Mouse (Mus musculus) CH12.LX (cell line): ENCODE measurements around the gene Ifitm5. TPM values are rescaled to one million over a fixed set of nuclear protein-coding genes. Genes with fewer than 3 reads are reported as not detected.

Experiments used
- DNase-seq: peaks from one replicate; pipeline ENCODE4 v3.0.0-alpha.2; 2013; ENCODE audit errors: extremely low read depth
- H3K27ac ChIP-seq: 2 replicates; pipeline ENCODE4 v1.5.1; 2012; ENCODE audit warnings: low read depth, mild to moderate bottlenecking, control low read depth, moderate library complexity; ENCODE audit not compliant: insufficient read depth
- H3K27me3 ChIP-seq: replicated peaks from 2 replicates; pipeline ENCODE3; 2012; ENCODE audit warnings: inconsistent platforms
- H3K36me3 ChIP-seq, 2 experiments: replicated peaks in 1 of 2; 2 replicates each; pipeline versions ENCODE3 to v1.6.1; 2012; ENCODE audit warnings: inconsistent platforms in 1 of 2, low read length in 1 of 2, mild to moderate bottlenecking in 1 of 2, mixed read lengths in 1 of 2, moderate library complexity in 1 of 2; ENCODE audit not compliant: control insufficient read depth in 1 of 2, insufficient read depth in 1 of 2
- H3K4me1 ChIP-seq, 2 experiments: 2 replicates each; pipeline ENCODE4 v1.6.1; 2012; ENCODE audit warnings: inconsistent platforms in 1 of 2, moderate library complexity in 1 of 2; ENCODE audit not compliant: insufficient read depth in 2 of 2, control insufficient read depth in 1 of 2
- H3K4me2 ChIP-seq: 2 replicates; pipeline ENCODE4 v1.6.1; 2012; ENCODE audit warnings: low read depth, mild to moderate bottlenecking, control low read depth; ENCODE audit not compliant: poor library complexity, insufficient read depth, severe bottlenecking
- H3K4me3 ChIP-seq, 3 experiments: fragments of 150-350 bp in 1 of 3; sonication (generic) in 1 of 3; replicated peaks in 1 of 3; 2 replicates each; pipeline versions ENCODE3 to v1.5.1; 2011 to 2012; ENCODE audit warnings: low read depth in 2 of 3, low read length in 2 of 3, mild to moderate bottlenecking in 2 of 3, moderate library complexity in 2 of 3, control low read depth in 1 of 3, improper control_type of control experiment in 1 of 3, inconsistent platforms in 1 of 3, mixed read lengths in 1 of 3; ENCODE audit not compliant: poor library complexity in 1 of 3
- H3K79me2 ChIP-seq: replicated peaks from 2 replicates; pipeline ENCODE4 v1.6.1; 2012; ENCODE audit warnings: mild to moderate bottlenecking, moderate library complexity; ENCODE audit not compliant: control insufficient read depth, poor library complexity, insufficient read depth, severe bottlenecking; ENCODE audit errors: extremely low read depth
- H3K9ac ChIP-seq: 2 replicates; pipeline ENCODE4 v1.6.1; 2012; ENCODE audit warnings: low read depth, mild to moderate bottlenecking, control low read depth, moderate library complexity; ENCODE audit not compliant: insufficient read depth
- H3K9me3 ChIP-seq: replicated peaks from 2 replicates; pipeline ENCODE3; 2012; ENCODE audit warnings: low read length, inconsistent platforms, mixed read lengths
- CTCF ChIP-seq, 2 experiments: IDR thresholded peaks in 1 of 2; conservative IDR thresholded peaks in 1 of 2; 2 replicates each; pipeline ENCODE4 v1.5.1; 2011 to 2012; ENCODE audit warnings: low read depth in 2 of 2, low read length in 2 of 2, improper control_type of control experiment in 1 of 2, inconsistent platforms in 1 of 2, mild to moderate bottlenecking in 1 of 2, moderate library complexity in 1 of 2
- ELF1 ChIP-seq: IDR thresholded peaks from 2 replicates; pipeline ENCODE4 v1.6.1; 2014; ENCODE audit warnings: low read depth, mild to moderate bottlenecking, inconsistent platforms, low read length, improper control_type of control experiment
- EP300 ChIP-seq: IDR thresholded peaks from 2 replicates; pipeline ENCODE4 v1.6.1; 2011; ENCODE audit warnings: low read length, improper control_type of control experiment
- ETS1 ChIP-seq: conservative IDR thresholded peaks from 2 replicates; pipeline ENCODE4 v1.6.1; 2012; ENCODE audit warnings: low read depth, mild to moderate bottlenecking, inconsistent platforms, low read length, improper control_type of control experiment, moderate library complexity
- HCFC1 ChIP-seq: IDR thresholded peaks from 2 replicates; pipeline ENCODE4 v1.6.1; 2012; ENCODE audit warnings: low read depth, mild to moderate bottlenecking, inconsistent platforms, low read length, improper control_type of control experiment
- IRF4 ChIP-seq: IDR thresholded peaks from 2 replicates; pipeline ENCODE4 v1.6.1; 2014; ENCODE audit warnings: low read depth, mild to moderate bottlenecking, inconsistent platforms, low read length, improper control_type of control experiment
- JUN ChIP-seq: IDR thresholded peaks from 2 replicates; pipeline ENCODE4 v1.6.1; 2011; ENCODE audit warnings: low read depth, mild to moderate bottlenecking, low read length, improper control_type of control experiment, moderate library complexity; ENCODE audit not compliant: insufficient read depth
- JUND ChIP-seq: conservative IDR thresholded peaks from 2 replicates; pipeline ENCODE4 v1.6.1; 2011; ENCODE audit warnings: low read depth, low read length, improper control_type of control experiment
- MAFK ChIP-seq: IDR thresholded peaks from 2 replicates; pipeline ENCODE4 v1.6.1; 2011; ENCODE audit warnings: low read length, improper control_type of control experiment; ENCODE audit not compliant: insufficient replicate concordance
- MAZ ChIP-seq: IDR thresholded peaks from 2 replicates; pipeline ENCODE4 v1.6.1; 2012; ENCODE audit warnings: low read depth, mild to moderate bottlenecking, inconsistent platforms, low read length, improper control_type of control experiment, moderate library complexity
- MYC ChIP-seq: IDR thresholded peaks from 2 replicates; pipeline ENCODE4 v1.6.1; 2011; ENCODE audit warnings: low read depth, mild to moderate bottlenecking, improper control_type of control experiment, low read length
- PAX5 ChIP-seq: IDR thresholded peaks from 2 replicates; pipeline ENCODE4 v1.6.1; 2012; ENCODE audit warnings: low read length, inconsistent platforms, mixed read lengths
- POLR2AphosphoS2 ChIP-seq: IDR thresholded peaks from 2 replicates; pipeline ENCODE4 v1.6.1; 2011; ENCODE audit warnings: low read depth, low read length, improper control_type of control experiment
- SIN3A ChIP-seq: IDR thresholded peaks from 2 replicates; pipeline ENCODE4 v1.6.1; 2012; ENCODE audit warnings: low read length, improper control_type of control experiment, inconsistent platforms
- SMC3 ChIP-seq: IDR thresholded peaks from 2 replicates; pipeline ENCODE4 v1.6.1; 2011; ENCODE audit warnings: low read depth, low read length, improper control_type of control experiment
- TCF12 ChIP-seq: IDR thresholded peaks from 2 replicates; pipeline ENCODE4 v1.6.1; 2014; ENCODE audit warnings: low read depth, mild to moderate bottlenecking, inconsistent platforms, low read length, improper control_type of control experiment
- UBTF ChIP-seq: IDR thresholded peaks from 2 replicates; pipeline ENCODE4 v1.6.1; 2012; ENCODE audit warnings: low read depth, mild to moderate bottlenecking, inconsistent platforms, low read length, improper control_type of control experiment, moderate library complexity
- USF1 ChIP-seq: IDR thresholded peaks from 2 replicates; pipeline ENCODE4 v1.6.1; 2014; ENCODE audit warnings: low read depth, mild to moderate bottlenecking, inconsistent platforms, low read length, improper control_type of control experiment
- ZC3H11A ChIP-seq: IDR thresholded peaks from 2 replicates; pipeline ENCODE4 v1.6.1; 2012; ENCODE audit warnings: low read depth, mild to moderate bottlenecking, inconsistent platforms, low read length, improper control_type of control experiment
- ZNF384 ChIP-seq: IDR thresholded peaks from 2 replicates; pipeline ENCODE4 v1.6.1; 2012; ENCODE audit warnings: low read depth, low read length, improper control_type of control experiment, inconsistent platforms
- dilution Hi-C: fragments of 300-500 bp; cut with MboI; formaldehyde crosslinking; loops from 2 replicates; pipeline ENCODE4 v1.14.3; 2020; ENCODE audit warnings: low sequenced_read_pairs; ENCODE audit not compliant: extremely low pct_unique_long_range_greater_than_20kb, extremely low pct_ligation_motif_present
- in situ Hi-C: fragments of 300-500 bp; cut with MboI; formaldehyde crosslinking; loops from 3 replicates; pipeline ENCODE4 v1.14.3; 2019; ENCODE audit warnings: low sequenced_read_pairs, low pct_ligation_motif_present, low pct_unique_long_range_greater_than_20kb, mixed read lengths
- polyA plus RNA-seq: library from polyadenylated mRNA; unstranded; fragments of >175 nt; gene quantifications from 2 replicates; pipeline ENCODE4 v1.2.1, GENCODE M21; 2012; ENCODE audit warnings: low read depth; ENCODE audit not compliant: insufficient read length
- total RNA-seq, 2 experiments: library from RNA; depleted of rRNA; stranded (reverse); fragments of 300-350 nt in 1 of 2; fragments of >200 nt in 1 of 2; gene quantifications; 2 replicates each; pipeline ENCODE4 v1.2.3; 2012 to 2014

Ifitm5 gene
- total and polyA plus RNA-seq, 3 experiments = 0.68 to 0.71 TPM; not detected in 1

DNA sequence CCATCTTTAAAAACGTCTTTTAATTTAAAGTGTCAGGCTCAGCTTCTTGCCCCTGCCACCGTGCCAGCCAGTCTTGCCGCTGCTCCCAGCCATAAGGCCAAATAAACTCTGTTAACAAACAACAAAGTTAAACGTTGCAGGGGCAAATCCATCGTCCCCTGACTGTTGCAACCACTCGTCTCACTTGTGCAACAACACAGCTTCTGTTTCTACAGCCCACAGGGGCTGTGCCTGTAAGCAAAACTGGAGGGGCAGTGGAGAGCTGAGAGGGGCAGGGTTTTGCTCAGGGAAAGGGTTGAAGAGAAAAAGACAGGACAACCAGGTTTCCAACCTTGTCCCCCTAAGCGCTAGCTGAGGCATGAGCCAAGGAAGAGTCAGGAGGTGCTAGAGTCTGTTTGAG is 41.9 kb downstream of the Ifitm5 start:
- Histone ChIP-seq H3K4me2 (no peak overlapping the region), H3K4me3 (no peak overlapping the region), H3K79me2 (no peaks in the 10 kb centered on the region), H3K9me3 (no peaks in the 10 kb centered on the region), H3K27ac (no peak overlapping the region), H3K9ac (no peak overlapping the region), H3K36me3 (no peaks in the 10 kb centered on the region), H3K27me3 (peaks cover 5% of the 10 kb centered on the region), H3K4me1 (peaks cover 2 to 13% of the 10 kb centered on the region in 2 experiments; a peak in 3 of 4 replicates)
- TF ChIP-seq PAX5 = no peak
- no peak for TF ChIP-seq JUN
- TF ChIP-seq MAZ = no peak
- TF ChIP-seq POLR2AphosphoS2 = no peak
- TF ChIP-seq MYC = no peak
- no peak for TF ChIP-seq JUND
- no peak for TF ChIP-seq EP300
- no peak for TF ChIP-seq SMC3
- no peak for TF ChIP-seq MAFK
- TF ChIP-seq TCF12 = no peak
- TF ChIP-seq SIN3A = no peak
- TF ChIP-seq IRF4 = no peak
- TF ChIP-seq UBTF = no peak
- no peak for TF ChIP-seq USF1
- no peak for TF ChIP-seq ZC3H11A
- TF ChIP-seq ETS1 = no peak
- TF ChIP-seq ELF1 = no peak
- TF ChIP-seq ZNF384 = no peak
- dilution Hi-C loops = no loop called here
- in situ Hi-C loops = no loop called here
- no peak for DNase-seq

DNA sequence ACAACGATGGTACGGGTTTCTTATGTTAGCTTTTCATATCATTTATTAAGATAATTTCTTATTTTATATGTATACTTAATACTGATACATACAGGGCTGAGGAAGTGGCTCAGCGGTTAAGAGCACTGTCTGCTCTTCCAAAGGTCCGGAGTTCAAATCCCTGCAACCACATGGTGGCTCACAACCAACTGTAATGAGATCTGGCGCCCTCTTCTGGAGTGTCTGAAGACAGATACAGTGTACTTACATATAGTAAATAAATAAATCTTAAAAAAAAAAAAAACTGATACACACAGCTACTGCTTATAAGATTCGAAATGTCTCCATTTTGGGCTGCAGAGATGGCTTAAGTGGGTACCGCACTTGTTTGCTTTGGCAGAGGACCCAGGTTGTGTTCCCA is 42.4 kb downstream of the Ifitm5 start:
- Histone ChIP-seq H3K27me3 (peaks cover 5% of the 10 kb centered on the region), H3K9me3 (no peaks in the 10 kb centered on the region), H3K27ac (no peak overlapping the region), H3K79me2 (no peaks in the 10 kb centered on the region), H3K36me3 (no peaks in the 10 kb centered on the region), H3K4me2 (no peak overlapping the region), H3K4me1 (peaks cover 2 to 13% of the 10 kb centered on the region in 2 experiments; a peak in 3 of 4 replicates), H3K4me3 (no peak overlapping the region), H3K9ac (no peak overlapping the region)
- in situ Hi-C loops = no loop called here
- TF ChIP-seq CTCF (conservative IDR thresholded peaks at IDR 0.05 in 1 of 2, IDR thresholded peaks at IDR 0.05 in 1 of 2; ENCODE audit: low read depth in 2 of 2, low read length in 2 of 2) = peak in 1 of 2 experiments; percentile 54; a peak in 2 of 4 replicates
- TF ChIP-seq HCFC1 = no peak
- dilution Hi-C loops = no loop called here
- no peak for DNase-seq
